Mouse (Mus musculus) midbrain, embryonic 13.5 days (tissue): Measurements from ENCODE around the gene Faf1. TPM values are rescaled to one million over a fixed set of nuclear protein-coding genes. Genes with fewer than 3 reads are reported as not detected.

Experiments used
- ATAC-seq: fragments of 200-750 bp; cut with Nextera tagmentation; 2 replicates; pipeline ENCODE4 v1.8.0; 2017; ENCODE audit warnings: mild to moderate bottlenecking, moderate TSS enrichment, moderate library complexity
- H3K27ac ChIP-seq: fragments of 300-500 bp; sonication (generic); 2 replicates; pipeline ENCODE4 v1.5.1; 2015; ENCODE audit warnings: inconsistent platforms, mild to moderate bottlenecking, moderate library complexity
- H3K27me3 ChIP-seq: fragments of 300-500 bp; sonication (generic); 2 replicates; pipeline ENCODE4 v1.6.1; 2015; ENCODE audit warnings: mild to moderate bottlenecking, inconsistent platforms
- H3K36me3 ChIP-seq: fragments of 300-500 bp; sonication (generic); 2 replicates; pipeline ENCODE4 v1.6.1; 2015; ENCODE audit warnings: mild to moderate bottlenecking, inconsistent platforms
- H3K4me1 ChIP-seq: fragments of 300-500 bp; sonication (generic); replicated peaks from 2 replicates; pipeline ENCODE4 v1.6.1; 2015; ENCODE audit warnings: inconsistent platforms
- H3K4me2 ChIP-seq: fragments of 300-500 bp; sonication (generic); replicated peaks from 2 replicates; pipeline ENCODE4 v1.6.1; 2015; ENCODE audit warnings: moderate library complexity, mild to moderate bottlenecking, inconsistent platforms
- H3K4me3 ChIP-seq: fragments of 300-500 bp; sonication (generic); replicated peaks from 2 replicates; pipeline ENCODE4 v1.5.1; 2015; ENCODE audit warnings: mild to moderate bottlenecking, inconsistent platforms
- H3K9ac ChIP-seq: fragments of 300-500 bp; sonication (generic); replicated peaks from 2 replicates; pipeline ENCODE4 v1.6.1; 2015; ENCODE audit warnings: mild to moderate bottlenecking, inconsistent platforms
- H3K9me3 ChIP-seq: fragments of 300-500 bp; sonication (generic); 2 replicates; pipeline ENCODE4 v1.6.1; 2016; ENCODE audit warnings: mild to moderate bottlenecking, inconsistent platforms
- WGBS: fragments of 180-500 bp; shearing (Covaris S2); methylation state at CpG from one replicate; pipeline ENCODE4 v1.1.7; 2015; 5-methylcytosine and 5-hydroxymethylcytosine counted together
- polyA plus RNA-seq: library from polyadenylated mRNA; unstranded; fragments of >200 nt; fragmentation: Nextera tagmentation; extraction: Ambion mirVana; gene quantifications from 2 replicates; pipeline ENCODE4 v1.2.1, GENCODE M21; 2015

The Faf1 gene
- polyA plus RNA-seq, 1 experiment from 2014 or later: 32.9 TPM

DNA sequence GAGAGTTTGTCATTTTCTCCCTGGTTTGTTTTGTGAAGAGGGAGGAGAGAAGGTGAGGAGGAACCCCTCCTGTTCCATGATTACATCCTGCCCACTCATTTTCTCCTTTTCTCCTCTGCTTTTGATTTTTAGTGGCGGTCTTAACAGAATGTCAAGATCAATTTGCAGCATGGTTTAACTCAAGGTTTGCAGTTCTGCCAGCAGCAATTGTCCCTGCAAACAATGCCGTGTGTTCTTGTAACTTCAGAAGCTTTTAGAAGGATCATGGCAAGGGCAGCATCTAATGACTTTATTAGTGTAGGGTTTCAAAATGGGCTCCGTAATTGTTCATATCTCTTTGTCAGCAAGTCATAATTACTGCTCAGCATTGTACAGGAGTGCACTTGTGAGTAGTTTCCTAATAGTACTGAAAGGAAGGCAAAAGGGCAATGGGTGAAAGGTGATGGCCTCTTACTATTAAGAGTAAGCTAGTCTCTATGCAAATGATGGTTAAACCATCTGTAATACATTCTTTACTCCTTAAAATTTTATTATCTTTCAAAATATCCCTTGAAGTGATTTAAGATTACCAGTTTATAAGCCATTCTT lies 192.6 kb downstream of the Faf1 start:
- H3K4me1 ChIP-seq: no peaks in the 10 kb centered on the region
- no peak overlapping the region for H3K9ac ChIP-seq
- no peak overlapping the region for H3K4me2 ChIP-seq
- H3K4me3 ChIP-seq: no peak overlapping the region
- H3K27me3 ChIP-seq: no peaks in the 10 kb centered on the region
- no peak for ATAC-seq
- no peaks in the 10 kb centered on the region for H3K9me3 ChIP-seq
- WGBS: 37% methylated on average over 3 of the region's 3 CpGs
- no peak overlapping the region for H3K27ac ChIP-seq
- H3K36me3 ChIP-seq: 0 out of 2 replicates have a peak, but pooled peaks cover 5% of the 10 kb centered on the region

DNA sequence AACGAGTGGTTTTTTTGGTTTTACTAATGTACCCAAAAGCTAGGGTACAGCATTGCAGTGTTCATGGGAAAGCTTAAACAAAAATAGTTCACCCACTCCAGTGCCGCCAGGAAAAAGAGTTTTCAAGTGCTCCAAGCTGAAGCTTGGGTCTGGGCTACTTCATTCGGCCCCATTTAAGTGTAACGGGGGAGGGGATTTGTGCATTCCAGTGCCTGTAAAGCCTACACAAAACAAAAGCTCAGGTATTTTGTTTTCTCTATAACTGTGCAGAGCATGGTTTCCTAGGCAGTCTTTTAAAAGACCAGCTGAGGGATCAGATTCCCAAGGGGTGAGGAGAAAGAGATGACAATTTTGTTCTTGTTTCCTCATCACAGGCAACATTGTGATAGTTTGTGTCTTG lies 207.9 kb downstream of the Faf1 start:
- Histone ChIP-seq H3K36me3 (no peaks in the 10 kb centered on the region), H3K27ac (no peak overlapping the region), H3K4me1 (no peaks in the 10 kb centered on the region), H3K9ac (no peak overlapping the region), H3K27me3 (no peaks in the 10 kb centered on the region), H3K4me2 (no peak overlapping the region), H3K9me3 (no peaks in the 10 kb centered on the region), H3K4me3 (no peak overlapping the region)
- 10% methylated on average over 4 of the region's 4 CpGs for WGBS
- no peak for ATAC-seq

GRCm38 (mm10) chr4:109887856-109888357 lies 211.5 kb downstream of the Faf1 start:
- Histone ChIP-seq H3K36me3 (peaks cover 14% of the 10 kb centered on the region), H3K4me1 (no peaks in the 10 kb centered on the region), H3K27me3 (no peaks in the 10 kb centered on the region), H3K4me2 (no peak overlapping the region), H3K4me3 (no peak overlapping the region), H3K9ac (no peak overlapping the region), H3K27ac (no peak overlapping the region), H3K9me3 (no peaks in the 10 kb centered on the region)
- WGBS: 89% methylated on average over 6 of the region's 6 CpGs
- no peak for ATAC-seq

- ATAC-seq: no peak
- H3K4me1 ChIP-seq: no peaks in the 10 kb centered on the region
- H3K4me2 ChIP-seq: no peak overlapping the region
- no peaks in the 10 kb centered on the region for H3K27me3 ChIP-seq
- H3K4me3 ChIP-seq: no peak overlapping the region
- no peak overlapping the region for H3K27ac ChIP-seq
- no peak overlapping the region for H3K9ac ChIP-seq
- no peaks in the 10 kb centered on the region for H3K9me3 ChIP-seq
- WGBS: 96% methylated on average over 6 of the region's 6 CpGs
- H3K36me3 ChIP-seq: no peaks in the 10 kb centered on the region
Measured at GRCm38 (mm10) chr4:109897810-109898566, 221.6 kb downstream of the Faf1 start.

DNA sequence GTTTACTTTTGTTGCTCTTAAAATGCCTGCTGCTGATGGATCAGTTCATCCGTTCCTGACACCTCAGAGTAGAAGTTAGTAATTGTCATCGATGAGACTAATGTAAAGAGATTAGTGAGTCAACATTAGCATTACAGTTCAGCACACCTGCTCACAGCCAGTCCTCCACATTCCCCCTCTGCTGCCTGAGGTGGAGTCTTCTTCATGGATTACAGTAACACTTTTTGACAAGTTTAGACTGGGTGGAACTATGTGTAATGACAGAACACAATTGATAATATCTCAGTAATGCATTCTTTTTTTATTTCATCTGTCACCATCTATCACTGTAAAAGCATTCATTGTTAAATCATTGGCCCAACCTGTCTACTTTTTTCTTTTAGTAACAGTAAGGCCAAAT lies 224.7 kb downstream of the Faf1 start:
- Histone ChIP-seq H3K36me3 (no peaks in the 10 kb centered on the region), H3K4me3 (no peak overlapping the region), H3K4me1 (no peaks in the 10 kb centered on the region), H3K27me3 (no peaks in the 10 kb centered on the region), H3K4me2 (no peak overlapping the region), H3K9me3 (no peaks in the 10 kb centered on the region), H3K27ac (no peak overlapping the region), H3K9ac (no peak overlapping the region)
- ATAC-seq: no peak
- 76% methylated on average over 2 of the region's 2 CpGs for WGBS

GRCm38 (mm10) chr4:109904487-109904886 lies 228.1 kb downstream of the Faf1 start:
- Histone ChIP-seq H3K4me1 (no peaks in the 10 kb centered on the region), H3K4me2 (no peak overlapping the region), H3K27me3 (no peaks in the 10 kb centered on the region), H3K4me3 (no peak overlapping the region), H3K27ac (no peak overlapping the region), H3K36me3 (no peaks in the 10 kb centered on the region), H3K9me3 (no peaks in the 10 kb centered on the region), H3K9ac (no peak overlapping the region)
- no peak for ATAC-seq
- WGBS: 97% methylated on average over 3 of the region's 3 CpGs

- WGBS: 95% methylated on average over 1 of the region's 1 CpGs
- no peaks in the 10 kb centered on the region for H3K9me3 ChIP-seq
- no peak for ATAC-seq
Measured at GRCm38 (mm10) chr4:109929058-109929457, 252.7 kb downstream of the Faf1 start.

GRCm38 (mm10) chr4:109930445-109930844 lies 254.1 kb downstream of the Faf1 start:
- no peak overlapping the region for H3K4me2 ChIP-seq

More at GRCm38 (mm10) chr4:109929058-109929457, 252.7 kb downstream of the Faf1 start:
- Histone ChIP-seq H3K27ac (no peak overlapping the region), H3K4me3 (no peak overlapping the region), H3K27me3 (no peaks in the 10 kb centered on the region), H3K36me3 (no peaks in the 10 kb centered on the region), H3K9ac (no peak overlapping the region), H3K4me1 (no peaks in the 10 kb centered on the region), H3K4me2 (no peak overlapping the region)

GRCm38 (mm10) chr4:109930935-109931334 lies 254.5 kb downstream of the Faf1 start:
- no peak overlapping the region for H3K9ac ChIP-seq
- no peak overlapping the region for H3K4me3 ChIP-seq
- peaks cover 3% of the 10 kb centered on the region for H3K36me3 ChIP-seq
- H3K27me3 ChIP-seq: no peaks in the 10 kb centered on the region
- WGBS: 95% methylated on average over 1 of the region's 1 CpGs
- H3K27ac ChIP-seq: no peak overlapping the region
- no peak overlapping the region for H3K4me2 ChIP-seq
- H3K9me3 ChIP-seq: no peaks in the 10 kb centered on the region
- H3K4me1 ChIP-seq: no peaks in the 10 kb centered on the region
- ATAC-seq: no peak

More at GRCm38 (mm10) chr4:109930445-109930844, 254.1 kb downstream of the Faf1 start:
- H3K27me3 ChIP-seq: no peaks in the 10 kb centered on the region
- no peak overlapping the region for H3K9ac ChIP-seq
- no peaks in the 10 kb centered on the region for H3K9me3 ChIP-seq
- no peak overlapping the region for H3K27ac ChIP-seq
- ATAC-seq: no peak
- H3K4me1 ChIP-seq: no peaks in the 10 kb centered on the region
- WGBS: 100% methylated on average over 1 of the region's 1 CpGs
- peaks cover 2% of the 10 kb centered on the region for H3K36me3 ChIP-seq
- no peak overlapping the region for H3K4me3 ChIP-seq

- no peak overlapping the region for H3K9ac ChIP-seq
- H3K4me1 ChIP-seq: no peaks in the 10 kb centered on the region
- no peak overlapping the region for H3K27ac ChIP-seq
- H3K4me2 ChIP-seq: no peak overlapping the region
- no peak overlapping the region for H3K4me3 ChIP-seq
- H3K36me3 ChIP-seq: peaks cover 3% of the 10 kb centered on the region
- no peak for ATAC-seq
- H3K9me3 ChIP-seq: no peaks in the 10 kb centered on the region
- 93% methylated on average over 3 of the region's 3 CpGs for WGBS
- H3K27me3 ChIP-seq: no peaks in the 10 kb centered on the region
Measured at GRCm38 (mm10) chr4:109936557-109936956, 260.2 kb downstream of the Faf1 start.

GRCm38 (mm10) chr4:109939291-109939690 lies 262.9 kb downstream of the Faf1 start:
- H3K9me3 ChIP-seq: no peaks in the 10 kb centered on the region
- no peak overlapping the region for H3K4me3 ChIP-seq
- no peak overlapping the region for H3K9ac ChIP-seq
- no peaks in the 10 kb centered on the region for H3K27me3 ChIP-seq
- H3K36me3 ChIP-seq: peaks cover 7% of the 10 kb centered on the region
- no peak overlapping the region for H3K4me2 ChIP-seq
- no peak overlapping the region for H3K27ac ChIP-seq
- ATAC-seq: no peak
- no peaks in the 10 kb centered on the region for H3K4me1 ChIP-seq

- Histone ChIP-seq H3K4me1 (no peaks in the 10 kb centered on the region), H3K27ac (no peak overlapping the region), H3K4me3 (no peak overlapping the region), H3K9me3 (no peaks in the 10 kb centered on the region), H3K27me3 (no peaks in the 10 kb centered on the region), H3K36me3 (peaks cover 4% of the 10 kb centered on the region; the same call in 1 of the 2 replicates), H3K4me2 (no peak overlapping the region), H3K9ac (no peak overlapping the region)
- WGBS: 100% methylated on average over 1 of the region's 1 CpGs
- ATAC-seq: no peak
Measured at GRCm38 (mm10) chr4:109945554-109945953, 269.2 kb downstream of the Faf1 start.
